Mouse (Mus musculus): Measurements from ENCODE around the gene Fbxl4. TPM values are rescaled to one million over a fixed set of nuclear protein-coding genes. Genes with fewer than 3 reads are reported as not detected.

Fbxl4 gene
- polyA plus RNA-seq (2012): 2.1 and 4.6 TPM in 2 replicates

GRCm38 (mm10) chr4:22357266-22357930, at the start of gene Fbxl4:
Gene Fbxl4 (plus strand): TSS chr4:22357543.
- no peak for TF ChIP-seq GATA1 (IDR thresholded peaks at IDR 0.05; ENCODE audit: low read length)

DNA sequence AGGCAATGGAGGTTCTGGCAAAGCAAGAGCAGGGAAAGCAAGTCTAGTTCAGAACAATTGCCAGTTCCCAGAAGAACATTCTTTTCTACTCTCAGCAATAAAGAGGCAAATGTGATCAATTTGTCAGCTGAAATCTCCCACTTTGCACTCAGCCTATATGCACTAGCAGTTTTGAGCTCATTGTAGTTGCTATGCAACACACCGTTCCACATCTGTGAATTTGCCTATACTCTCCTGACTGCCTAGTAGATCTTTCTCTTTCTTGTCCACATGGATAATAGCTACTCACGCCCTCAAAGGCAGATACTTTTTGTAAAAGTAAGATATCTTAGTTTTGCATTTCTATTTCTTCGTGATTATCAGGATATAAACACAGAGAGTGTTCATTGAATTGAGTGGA, 42.8 kb upstream of the Fbxl4 start:
- TF ChIP-seq GATA1 (IDR thresholded peaks at IDR 0.05; ENCODE audit: low read length): no peak

DNA sequence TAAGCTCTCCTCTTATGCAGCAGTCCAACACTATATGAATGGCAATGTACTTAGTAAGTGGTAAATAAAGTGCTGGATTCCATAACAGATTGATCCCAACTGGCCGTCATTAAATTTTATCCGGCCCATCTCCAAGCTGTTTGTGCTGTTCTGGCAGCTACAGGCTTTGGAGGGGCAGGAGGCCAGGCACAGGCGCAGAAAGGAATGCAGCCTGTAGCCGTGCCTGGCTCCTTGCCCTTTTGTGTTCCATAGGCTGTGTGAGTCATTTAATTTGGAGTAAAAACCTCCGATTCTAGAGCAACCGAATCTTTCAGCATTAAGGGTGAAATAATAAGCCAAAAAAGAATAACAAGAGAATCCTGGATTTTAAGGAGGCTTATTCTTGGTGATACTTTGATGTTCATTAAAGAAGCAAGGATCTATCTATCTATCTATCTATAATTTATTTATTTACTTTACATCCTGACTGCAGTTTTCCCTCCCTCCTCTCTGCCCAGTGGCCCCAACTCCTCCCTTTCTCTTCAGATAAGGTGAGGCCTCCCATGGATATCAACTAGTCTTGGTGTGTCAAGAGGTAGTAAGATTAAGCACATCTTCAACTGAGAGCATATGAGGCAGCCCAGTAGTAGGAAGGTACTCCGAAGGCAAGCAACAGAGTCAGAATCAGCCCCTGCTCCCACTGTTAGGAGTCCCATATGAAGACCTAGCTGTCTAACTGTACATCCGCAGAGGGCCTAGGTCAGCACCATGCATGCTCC, 14.3 kb upstream of the Fbxl4 start:
- no peak for TF ChIP-seq GATA1 (IDR thresholded peaks at IDR 0.05; ENCODE audit: low read length)

GRCm38 (mm10) chr4:22357931-22358300, 573 bp downstream of the Fbxl4 start:
- no peak for TF ChIP-seq GATA1 (IDR thresholded peaks at IDR 0.05; ENCODE audit: low read length)

- TF ChIP-seq GATA1 (IDR thresholded peaks at IDR 0.05; ENCODE audit: low read length): no peak
Measured at GRCm38 (mm10) chr4:22358487-22358886, 1.1 kb downstream of the Fbxl4 start.

GRCm38 (mm10) chr4:22367368-22367767, 10.0 kb downstream of the Fbxl4 start:
- no peak for TF ChIP-seq GATA1 (IDR thresholded peaks at IDR 0.05; ENCODE audit: low read length)

- no peak for TF ChIP-seq GATA1 (IDR thresholded peaks at IDR 0.05; ENCODE audit: low read length)
Measured at GRCm38 (mm10) chr4:22378516-22378915, 21.2 kb downstream of the Fbxl4 start.

DNA sequence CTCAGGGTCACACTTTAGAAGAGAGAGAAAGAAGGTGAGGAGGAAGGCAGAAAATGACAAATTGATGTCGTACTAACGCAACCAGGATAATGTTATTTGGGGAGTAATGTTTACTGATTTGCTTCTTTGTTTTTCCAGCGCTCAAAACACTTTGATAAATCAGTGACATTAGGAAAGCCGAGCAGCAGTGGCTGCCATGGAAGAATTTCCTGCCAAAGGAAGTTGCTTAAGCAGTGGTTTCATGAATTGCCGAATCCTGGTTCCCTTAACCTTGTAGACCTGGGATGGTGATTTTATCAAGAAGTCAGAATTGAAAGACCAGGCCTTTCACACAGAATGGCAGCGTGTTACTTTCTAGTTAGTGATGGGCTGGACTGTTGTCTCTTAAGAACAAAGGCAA, 23.3 kb downstream of the Fbxl4 start:
- no peak for TF ChIP-seq GATA1 (IDR thresholded peaks at IDR 0.05; ENCODE audit: low read length)

DNA sequence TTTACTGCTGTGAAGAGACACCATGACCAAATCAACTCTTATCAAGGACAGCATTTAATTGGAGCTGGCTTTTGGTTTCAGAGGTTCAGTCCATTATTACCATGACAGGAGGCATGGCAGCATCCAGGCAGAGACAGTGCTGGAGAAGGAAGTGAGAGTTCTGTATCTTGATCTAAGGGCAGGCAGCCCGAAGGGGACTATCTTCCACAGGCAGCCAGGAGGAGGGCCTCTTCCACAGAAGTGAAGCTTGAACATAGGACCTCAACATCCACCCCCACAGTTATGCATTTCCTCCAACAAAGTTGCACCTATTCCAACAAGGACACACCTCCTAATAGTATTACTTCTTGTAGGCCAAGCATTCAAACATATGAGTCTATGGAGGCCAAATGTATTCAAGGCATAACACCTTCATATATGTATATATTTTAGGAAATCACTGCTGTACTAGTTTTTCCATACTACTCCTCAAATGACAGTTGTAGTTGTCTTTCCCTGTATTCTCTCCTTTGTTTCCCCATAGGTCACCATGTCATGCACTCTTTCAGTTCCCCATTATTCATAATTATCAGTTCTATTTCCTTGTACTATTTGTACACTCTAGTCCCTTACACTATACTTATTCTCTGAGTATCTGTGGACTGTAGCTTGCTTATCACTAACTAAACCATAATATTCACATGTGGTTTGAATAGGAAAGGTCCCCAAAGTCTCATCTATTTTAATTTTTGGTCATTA, 26.4 kb downstream of the Fbxl4 start:
- no peak for TF ChIP-seq GATA1 (IDR thresholded peaks at IDR 0.05; ENCODE audit: low read length)

GRCm38 (mm10) chr4:22390045-22390444, 32.7 kb downstream of the Fbxl4 start:
- no peak for TF ChIP-seq GATA1 (IDR thresholded peaks at IDR 0.05; ENCODE audit: low read length)

DNA sequence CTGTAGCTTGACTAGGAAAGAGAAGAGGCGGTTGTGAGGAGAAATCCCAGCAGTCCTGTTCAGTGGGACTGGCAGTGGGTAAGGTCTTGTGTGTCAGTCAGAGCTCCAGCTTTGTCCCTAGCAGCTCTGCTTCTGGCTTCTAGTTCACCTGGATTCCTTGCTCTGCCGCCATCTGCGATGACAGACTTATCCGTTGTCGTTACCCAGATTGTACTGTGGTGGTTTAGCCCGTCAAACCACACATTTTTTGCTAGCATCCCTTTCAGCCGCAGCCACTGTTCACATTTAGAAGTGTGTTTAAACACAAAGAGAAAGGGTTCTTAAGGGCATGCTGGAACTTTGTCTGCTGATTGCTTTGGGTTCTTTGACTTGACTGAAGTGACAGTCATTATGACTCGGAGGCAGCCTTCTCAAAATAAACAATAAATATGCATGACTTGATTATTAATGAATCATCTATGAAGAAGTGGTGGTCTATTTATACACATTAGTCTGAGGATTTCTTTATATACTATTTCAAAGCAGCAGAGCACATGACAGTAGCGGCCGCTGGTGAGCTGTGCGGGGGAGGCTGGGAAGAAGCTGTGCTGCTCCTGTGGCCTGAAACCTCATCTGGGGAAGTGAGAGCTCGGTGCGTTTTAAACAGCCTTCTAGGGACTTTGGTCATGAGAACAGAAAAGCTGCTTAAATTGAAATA, 35.6 kb downstream of the Fbxl4 start:
- TF ChIP-seq GATA1 (IDR thresholded peaks at IDR 0.05; ENCODE audit: low read length): no peak

DNA sequence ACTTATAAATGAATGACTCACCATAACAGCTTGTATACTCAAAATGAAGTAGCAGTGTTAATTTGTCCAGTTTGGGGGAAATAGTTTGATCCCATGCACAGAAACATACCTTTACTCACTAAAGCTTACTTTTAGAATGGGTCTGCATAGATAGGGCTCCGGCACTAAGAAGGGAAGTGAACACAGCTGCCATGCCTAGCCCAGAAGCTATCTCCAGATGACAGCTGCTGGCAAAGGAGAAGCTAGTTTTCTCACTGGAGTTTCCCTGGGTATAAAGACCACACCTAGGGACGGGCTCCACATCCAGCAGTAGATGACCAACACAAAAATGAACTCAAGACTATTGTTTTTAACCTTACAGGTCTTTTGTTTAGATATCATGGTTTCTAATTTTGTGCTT, 38.1 kb downstream of the Fbxl4 start:
- no peak for TF ChIP-seq GATA1 (IDR thresholded peaks at IDR 0.05; ENCODE audit: low read length)

GRCm38 (mm10) chr4:22396484-22397000, 39.2 kb downstream of the Fbxl4 start:
- TF ChIP-seq GATA1 (IDR thresholded peaks at IDR 0.05; ENCODE audit: low read length): no peak

DNA sequence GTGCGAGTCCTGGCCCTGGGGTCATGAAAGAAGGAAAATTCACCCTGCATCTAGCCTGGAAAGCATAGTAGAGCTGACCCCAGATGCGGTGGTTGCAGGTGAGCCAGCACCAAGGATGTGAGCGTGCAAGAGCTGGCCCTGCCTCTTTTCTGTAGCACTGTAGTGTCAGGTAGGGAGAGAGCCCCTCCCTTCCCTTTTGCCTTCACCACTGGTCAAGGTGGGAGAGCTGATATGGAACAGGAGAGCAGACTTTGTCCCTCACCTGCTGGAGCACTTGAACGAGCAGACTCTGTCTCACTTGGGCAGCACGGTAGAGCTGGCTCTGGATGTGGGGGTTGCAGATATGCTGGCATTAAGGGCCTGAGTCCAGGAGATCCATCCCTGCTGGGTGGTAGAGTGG, 39.7 kb downstream of the Fbxl4 start:
- no peak for TF ChIP-seq GATA1 (IDR thresholded peaks at IDR 0.05; ENCODE audit: low read length)

GRCm38 (mm10) chr4:22402032-22402431, 44.7 kb downstream of the Fbxl4 start:
- no peak for TF ChIP-seq GATA1 (IDR thresholded peaks at IDR 0.05; ENCODE audit: low read length)

- TF ChIP-seq GATA1 (IDR thresholded peaks at IDR 0.05; ENCODE audit: low read length): no peak
Measured at GRCm38 (mm10) chr4:22402930-22403329, 45.6 kb downstream of the Fbxl4 start.

All from G1E-ER4 (cell line).